Mouse (Mus musculus): ENCODE data around the gene Rhbdf1.

Rhbdf1 gene

GRCm38 (mm10) chr11:32238093-32238860 is 16.2 kb upstream of the Rhbdf1 start:
- DNase-seq (ENCODE audit: low spot score in 2 of 2): peak; percentile 69 to 72

GRCm38 (mm10) chr11:32237411-32237795 is 15.3 kb upstream of the Rhbdf1 start:
- no peak for DNase-seq (ENCODE audit: low spot score in 2 of 2)

GRCm38 (mm10) chr11:32236712-32237410 is 14.8 kb upstream of the Rhbdf1 start:
- DNase-seq (ENCODE audit: low spot score in 2 of 2): no peak

GRCm38 (mm10) chr11:32236132-32236531 is 14.0 kb upstream of the Rhbdf1 start:
- no peak for DNase-seq (ENCODE audit: low spot score in 2 of 2)

- DNase-seq (ENCODE audit: low spot score in 2 of 2): no peak
These were observed 13.5 kb upstream of the Rhbdf1 start for GRCm38 (mm10) chr11:32235646-32236045.

GRCm38 (mm10) chr11:32234816-32235485 is 12.9 kb upstream of the Rhbdf1 start:
- no peak for DNase-seq (ENCODE audit: low spot score in 2 of 2)

GRCm38 (mm10) chr11:32233895-32234294 is 11.8 kb upstream of the Rhbdf1 start:
- DNase-seq (ENCODE audit: low spot score in 2 of 2): no peak

GRCm38 (mm10) chr11:32232848-32233247 is 10.7 kb upstream of the Rhbdf1 start:
- no peak for DNase-seq (ENCODE audit: low spot score in 2 of 2)

- DNase-seq (ENCODE audit: low spot score in 2 of 2): no peak
These were observed 9.0 kb upstream of the Rhbdf1 start for GRCm38 (mm10) chr11:32231125-32231524.

- DNase-seq (ENCODE audit: low spot score in 2 of 2): no peak
These were observed 8.1 kb upstream of the Rhbdf1 start for GRCm38 (mm10) chr11:32230220-32230619.

GRCm38 (mm10) chr11:32228292-32228845 is 6.3 kb upstream of the Rhbdf1 start:
- no peak for DNase-seq (ENCODE audit: low spot score in 2 of 2)

GRCm38 (mm10) chr11:32227555-32227954 is 5.5 kb upstream of the Rhbdf1 start:
- DNase-seq (ENCODE audit: low spot score in 2 of 2): no peak

GRCm38 (mm10) chr11:32227041-32227440 is 4.9 kb upstream of the Rhbdf1 start:
- DNase-seq (ENCODE audit: low spot score in 2 of 2): no peak

- DNase-seq (ENCODE audit: low spot score in 2 of 2): peak; percentile 89 to 92
These were observed 4.2 kb upstream of the Rhbdf1 start, which contains the start of gene Mpg for GRCm38 (mm10) chr11:32226124-32226871. TSS of gene Mpg (plus strand) at chr11:32226505.

GRCm38 (mm10) chr11:32225222-32226104 is 3.4 kb upstream of the Rhbdf1 start:
- DNase-seq (ENCODE audit: low spot score in 2 of 2): no peak

- no peak for DNase-seq (ENCODE audit: low spot score in 2 of 2)
These were observed 2.5 kb upstream of the Rhbdf1 start for GRCm38 (mm10) chr11:32224468-32225139.

- no peak for DNase-seq (ENCODE audit: low spot score in 2 of 2)
These were observed 1.3 kb upstream of the Rhbdf1 start for GRCm38 (mm10) chr11:32223297-32223967.

GRCm38 (mm10) chr11:32222570-32223194 is 582 bp upstream of the Rhbdf1 start:
- peak in 1 of 2 experiments; percentile 52 for DNase-seq (ENCODE audit: low spot score in 2 of 2)
